Mouse (Mus musculus): ENCODE measurements around the gene Ankrd37. TPM values are rescaled to one million over a fixed set of nuclear protein-coding genes. Genes with fewer than 3 reads are reported as not detected.

Ankrd37 gene
- polyA plus RNA-seq, 1 experiment, result not detected

DNA sequence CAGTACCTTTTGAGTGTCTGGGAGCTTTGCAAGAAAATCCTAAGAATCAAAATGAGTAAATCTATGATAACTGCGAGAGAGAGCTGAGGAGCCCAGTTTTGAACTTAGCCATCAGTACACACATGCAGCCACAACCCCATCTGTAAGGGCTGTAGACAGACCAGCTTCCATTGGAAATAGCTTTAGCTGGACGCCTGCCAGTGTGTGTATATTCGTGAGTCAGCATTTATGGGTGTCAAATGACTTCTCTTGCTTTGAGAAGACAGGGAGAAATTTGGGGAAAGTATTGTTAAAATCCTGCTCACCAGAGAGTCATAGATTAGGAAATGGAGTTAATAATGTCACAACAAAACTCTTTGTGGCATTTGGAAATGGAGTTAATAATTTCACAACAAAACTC is 18.8 kb downstream of the Ankrd37 start:
- Histone ChIP-seq H3K27ac (ENCODE audit: insufficient read depth, low read depth, low read length) (no peak overlapping the region), H3K4me3 (ENCODE audit: insufficient read depth, low read depth, low read length) (no peak overlapping the region), H3K4me1 (ENCODE audit: control insufficient read depth, insufficient read depth, low read length) (no peaks in the 10 kb centered on the region)
- TF ChIP-seq POLR2A (IDR thresholded peaks at IDR 0.05; ENCODE audit: insufficient read depth, low read depth, low read length) (no peak), CTCF (IDR thresholded peaks at IDR 0.05; ENCODE audit: insufficient read depth, low read depth, low read length) (no peak)
- 80% methylated on average over 3 of the region's 3 CpGs for WGBS

DNA sequence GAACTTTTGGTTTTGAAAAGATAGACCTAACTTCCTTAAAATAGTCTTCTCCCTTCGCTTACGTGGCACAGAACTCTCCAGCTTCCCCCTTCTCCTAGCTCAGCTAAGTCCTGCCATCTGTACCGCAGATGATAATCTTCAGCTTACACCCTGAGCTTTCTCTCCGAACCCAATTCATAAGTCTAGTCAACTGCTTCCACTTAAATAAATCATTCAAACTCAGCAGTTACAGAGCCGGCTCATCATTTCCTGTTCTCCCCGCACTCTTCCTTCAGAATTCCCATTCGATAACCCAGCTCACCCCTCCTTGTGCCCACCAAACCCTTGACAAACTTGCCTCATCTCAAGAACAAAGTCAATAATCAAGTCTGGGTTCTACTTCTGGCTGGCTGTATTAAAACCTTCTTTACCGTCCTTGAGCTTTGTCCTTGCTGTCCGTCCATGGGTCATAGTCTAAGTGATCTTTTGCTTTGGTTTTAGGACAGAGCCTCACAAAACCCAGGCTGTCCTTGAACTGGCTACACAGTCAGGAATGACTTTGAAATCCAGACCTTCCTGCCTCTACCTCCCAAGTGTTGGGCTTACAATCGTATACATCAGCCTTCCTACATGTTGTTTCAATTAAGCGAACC is 29.6 kb downstream of the Ankrd37 start:
- Histone ChIP-seq H3K4me3 (ENCODE audit: insufficient read depth, low read depth, low read length) (peak overlapping the region; percentile 69), H3K27ac (ENCODE audit: insufficient read depth, low read depth, low read length) (0 out of 2 replicates have a peak overlapping the region, but pooled peaks have one; percentile 47), H3K4me1 (ENCODE audit: control insufficient read depth, insufficient read depth, low read length) (no peaks in the 10 kb centered on the region)
- no peak for TF ChIP-seq POLR2A (IDR thresholded peaks at IDR 0.05; ENCODE audit: insufficient read depth, low read depth, low read length)
- TF ChIP-seq CTCF (IDR thresholded peaks at IDR 0.05; ENCODE audit: insufficient read depth, low read depth, low read length), result no peak
- WGBS, result 54% methylated on average over 11 of the region's 11 CpGs

DNA sequence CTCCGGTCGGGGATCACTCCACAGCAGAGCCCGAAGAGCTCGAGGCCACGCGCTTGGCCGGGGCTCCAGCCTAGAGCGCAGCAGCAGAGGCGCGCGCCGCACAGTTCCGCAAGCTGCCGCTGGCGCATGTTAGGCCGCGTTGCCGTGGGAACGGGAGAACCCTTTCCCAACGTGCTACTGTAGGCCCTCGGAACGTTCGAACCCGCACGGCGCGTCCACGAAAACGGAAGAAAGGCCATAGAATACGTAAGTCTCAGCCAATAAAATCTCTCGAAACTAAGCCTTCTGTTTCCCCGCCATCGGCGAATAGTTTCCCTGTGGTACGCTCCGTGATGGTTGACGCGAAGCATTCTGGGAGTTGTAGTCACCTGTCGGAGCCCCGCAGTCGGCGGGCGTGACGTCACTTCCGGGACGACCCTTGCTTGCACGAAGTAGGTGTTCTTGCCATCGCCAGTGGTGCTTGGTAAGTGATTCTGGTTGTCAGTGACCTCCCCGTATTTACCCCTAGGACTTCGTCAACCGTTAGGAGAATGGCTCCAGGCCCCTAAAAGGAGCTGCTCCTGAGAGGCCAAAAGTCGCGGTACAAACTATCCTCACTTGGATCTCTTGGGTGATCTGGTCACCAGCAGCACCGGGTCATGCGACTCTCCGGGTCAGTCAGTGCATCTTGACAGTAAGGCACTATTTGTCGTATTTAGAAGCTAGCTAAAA is 30.2 kb downstream of the Ankrd37 start, which contains the start of the genes 1700029J07Rik and Ufsp2:
TSS of gene 1700029J07Rik (minus strand) at position 127 of the 711 bp plus-strand sequence.
TSS of gene Ufsp2 (plus strand) at position 403 of the 711 bp plus-strand sequence.
- TF ChIP-seq CTCF (IDR thresholded peaks at IDR 0.05; ENCODE audit: insufficient read depth, low read depth, low read length) (no peak; the same call in 1 of the 2 replicates), POLR2A (IDR thresholded peaks at IDR 0.05; ENCODE audit: insufficient read depth, low read depth, low read length) (peak; percentile 64; the same call in 1 of the 2 replicates)
- H3K4me1 ChIP-seq (ENCODE audit: control insufficient read depth, insufficient read depth, low read length), result no peaks in the 10 kb centered on the region
- H3K27ac ChIP-seq (ENCODE audit: insufficient read depth, low read depth, low read length), result peak within 1 kb of the TSS; percentile 47
- WGBS, result under 1% methylated on average over 57 of the region's 57 CpGs
- peak within 1 kb of the TSS; percentile 69 for H3K4me3 ChIP-seq (ENCODE audit: insufficient read depth, low read depth, low read length)

DNA sequence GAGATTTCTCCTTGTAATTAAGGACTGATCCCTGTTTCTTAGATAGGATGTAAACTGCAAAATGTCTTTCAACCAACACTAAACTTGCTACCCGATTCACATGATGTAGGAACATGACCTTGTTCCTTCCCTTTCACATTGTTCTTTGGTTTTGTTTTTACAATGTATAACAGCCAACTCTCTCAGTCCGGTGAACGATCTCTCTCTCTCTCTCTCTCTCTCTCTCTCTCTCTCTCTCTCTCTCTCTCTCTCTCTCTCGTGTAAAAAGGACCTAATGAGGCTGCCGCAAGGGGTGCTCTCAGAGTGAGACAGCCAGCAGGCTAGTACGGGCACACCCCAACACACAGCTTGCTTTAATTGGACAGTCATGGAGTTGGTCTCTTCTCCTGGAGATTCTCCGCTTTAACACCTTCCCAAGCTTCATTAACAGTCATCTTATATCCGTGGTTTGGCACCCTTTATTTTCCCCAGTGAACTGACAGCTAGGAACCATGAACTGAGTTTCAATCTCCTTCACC is 31.5 kb downstream of the Ankrd37 start:
- no peak overlapping the region for H3K4me3 ChIP-seq (ENCODE audit: insufficient read depth, low read depth, low read length)
- no peak overlapping the region for H3K27ac ChIP-seq (ENCODE audit: insufficient read depth, low read depth, low read length)
- H3K4me1 ChIP-seq (ENCODE audit: control insufficient read depth, insufficient read depth, low read length), result no peaks in the 10 kb centered on the region
- WGBS, result 44% methylated on average over 8 of the region's 8 CpGs
- TF ChIP-seq POLR2A (IDR thresholded peaks at IDR 0.05; ENCODE audit: insufficient read depth, low read depth, low read length) (no peak), CTCF (IDR thresholded peaks at IDR 0.05; ENCODE audit: insufficient read depth, low read depth, low read length) (no peak)

DNA sequence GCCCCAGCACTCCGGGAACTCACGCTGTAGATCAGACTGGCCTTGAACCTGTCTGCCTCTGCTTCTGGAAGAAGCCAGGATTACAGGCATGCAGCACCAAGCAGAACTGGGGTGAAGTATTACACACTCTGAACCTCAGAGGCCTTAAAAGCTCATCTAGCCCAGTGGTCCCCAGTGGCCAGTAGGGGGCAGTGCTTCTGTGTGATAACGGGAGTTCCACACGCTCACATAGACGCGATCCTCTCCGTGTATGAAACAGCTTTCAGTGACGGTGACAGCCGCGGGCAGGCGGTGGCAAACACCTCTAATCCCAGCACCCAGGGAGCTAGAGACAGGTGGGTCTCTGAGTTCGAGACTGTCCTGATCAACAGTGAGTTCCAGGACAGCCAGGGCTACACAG is 34.6 kb downstream of the Ankrd37 start:
- Histone ChIP-seq H3K27ac (ENCODE audit: insufficient read depth, low read depth, low read length) (no peak overlapping the region), H3K4me1 (ENCODE audit: control insufficient read depth, insufficient read depth, low read length) (no peaks in the 10 kb centered on the region), H3K4me3 (ENCODE audit: insufficient read depth, low read depth, low read length) (no peak overlapping the region)
- TF ChIP-seq POLR2A (IDR thresholded peaks at IDR 0.05; ENCODE audit: insufficient read depth, low read depth, low read length), result no peak
- TF ChIP-seq CTCF (IDR thresholded peaks at IDR 0.05; ENCODE audit: insufficient read depth, low read depth, low read length), result no peak
- WGBS, result 97% methylated on average over 12 of the region's 12 CpGs

DNA sequence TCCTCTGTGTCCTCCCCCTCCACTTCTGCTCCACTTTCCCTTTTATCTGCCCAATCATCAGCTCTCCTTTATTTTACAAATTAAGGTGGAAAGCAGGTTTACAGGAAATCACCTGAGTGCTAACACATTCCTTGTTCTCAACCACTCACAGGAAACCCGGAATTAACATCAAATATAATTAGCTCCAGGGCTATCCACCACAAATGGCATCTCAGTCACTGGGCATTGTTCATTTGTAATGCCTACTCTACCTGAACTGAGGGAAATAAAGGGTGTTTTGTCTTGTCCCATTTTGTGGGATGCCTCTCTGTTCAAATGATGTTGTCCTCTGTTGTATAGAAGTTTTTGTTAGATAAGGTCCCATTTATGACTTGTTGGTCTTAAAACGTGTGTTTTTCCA is 54.9 kb downstream of the Ankrd37 start:
- 35% methylated on average over 2 of the region's 2 CpGs for WGBS

More for the DNA sequence above, 54.9 kb downstream of the Ankrd37 start:
- Histone ChIP-seq H3K27ac (ENCODE audit: insufficient read depth, low read depth, low read length) (no peak overlapping the region), H3K4me1 (ENCODE audit: control insufficient read depth, insufficient read depth, low read length) (no peaks in the 10 kb centered on the region), H3K4me3 (ENCODE audit: insufficient read depth, low read depth, low read length) (no peak overlapping the region)
- no peak for TF ChIP-seq POLR2A (IDR thresholded peaks at IDR 0.05; ENCODE audit: insufficient read depth, low read depth, low read length)
- TF ChIP-seq CTCF (IDR thresholded peaks at IDR 0.05; ENCODE audit: insufficient read depth, low read depth, low read length), result no peak

Other genes with a start within 250 kb of the Ankrd37 start
- not detected in 2 replicates for gene Pdlim3, start 120.2 kb downstream of the Ankrd37 start, polyA plus RNA-seq (2012; ENCODE audit: insufficient read depth, insufficient read length, low replicate concordance, missing spikeins)
- not detected in 2 replicates for gene Ccdc110, start 71.1 kb downstream of the Ankrd37 start, polyA plus RNA-seq (2012; ENCODE audit: insufficient read depth, insufficient read length, low replicate concordance, missing spikeins)
- gene 1700029J07Rik, start 30.5 kb downstream of the Ankrd37 start, polyA plus RNA-seq (2012; ENCODE audit: insufficient read depth, insufficient read length, low replicate concordance, missing spikeins), result not detected in 2 replicates
- gene Ufsp2, start 30.2 kb downstream of the Ankrd37 start, polyA plus RNA-seq (2012; ENCODE audit: insufficient read depth, insufficient read length, low replicate concordance, missing spikeins), result not detected in 2 replicates
- gene Lrp2bp, start 6.4 kb downstream of the Ankrd37 start, polyA plus RNA-seq (2012; ENCODE audit: insufficient read depth, insufficient read length, low replicate concordance, missing spikeins), result not detected in 2 replicates
- gene Cfap97, start 146.1 kb upstream of the Ankrd37 start, polyA plus RNA-seq (2012; ENCODE audit: insufficient read depth, insufficient read length, low replicate concordance, missing spikeins), result not detected in 2 replicates
- gene Snx25, start 146.5 kb upstream of the Ankrd37 start, polyA plus RNA-seq (2012; ENCODE audit: insufficient read depth, insufficient read length, low replicate concordance, missing spikeins), result not detected in 2 replicates
- gene Slc25a4, start 205.6 kb upstream of the Ankrd37 start, polyA plus RNA-seq (2012; ENCODE audit: insufficient read depth, insufficient read length, low replicate concordance, missing spikeins), result 159 and 241 TPM in 2 replicates